Mouse (Mus musculus) spleen, adult 2 months (tissue): ENCODE data around the gene Pkhd1.

Source experiments
- CTCF ChIP-seq: fragments of 200-500 bp; IDR thresholded peaks from 2 replicates; pipeline ENCODE4 v1.5.1; 2011; ENCODE audit warnings: mild to moderate bottlenecking, inconsistent platforms; ENCODE audit not compliant: insufficient read depth, insufficient read length, insufficient replicate concordance; ENCODE audit errors: extremely low read depth
- POLR2A ChIP-seq: fragments of 200-500 bp; IDR thresholded peaks from 2 replicates; pipeline ENCODE4 v1.6.1; 2011; ENCODE audit warnings: low read depth, low read length, inconsistent platforms

GRCm38 (mm10) chr1:20310925-20311324, 306.9 kb downstream of the Pkhd1 start:
- TF ChIP-seq CTCF (no peak), POLR2A (no peak)
